Mouse (Mus musculus) spleen, adult 2 months (tissue): ENCODE data around the gene Ttll9. TPM values are rescaled to one million over a fixed set of nuclear protein-coding genes. Genes with fewer than 3 reads are reported as not detected.
A peak's percentile ranks its signal among the peaks of the same experiment; 100 is the strongest.

Experiments used
- DNase-seq, 2 experiments: peaks; one replicate each; pipeline versions ENCODE4 v3.0.0 to v3.0.0-alpha.2; 2012 to 2021; ENCODE audit warnings: low spot score in 2 of 2, low read depth in 1 of 2
- H3K27ac ChIP-seq: fragments of 200-500 bp; 2 replicates; pipeline ENCODE4 v1.5.1; 2012; ENCODE audit warnings: low read length, inconsistent platforms; ENCODE audit not compliant: insufficient read depth
- H3K27me3 ChIP-seq: fragments of 200-500 bp; 2 replicates; pipeline ENCODE4 v1.6.1; 2012; ENCODE audit warnings: mild to moderate bottlenecking, moderate library complexity, low read length, inconsistent platforms; ENCODE audit not compliant: control insufficient read depth, insufficient read depth
- H3K36me3 ChIP-seq: fragments of 200-500 bp; 2 replicates; pipeline ENCODE4 v1.6.1; 2012; ENCODE audit warnings: mild to moderate bottlenecking, low read length, inconsistent platforms; ENCODE audit not compliant: control insufficient read depth, insufficient read depth
- H3K4me1 ChIP-seq: fragments of 200-500 bp; 2 replicates; pipeline ENCODE4 v1.6.1; 2011; ENCODE audit warnings: inconsistent platforms; ENCODE audit not compliant: control insufficient read depth, insufficient read depth, insufficient read length
- H3K4me3 ChIP-seq: fragments of 200-500 bp; 2 replicates; pipeline ENCODE4 v1.5.1; 2011; ENCODE audit warnings: mild to moderate bottlenecking, inconsistent platforms; ENCODE audit not compliant: insufficient read depth, insufficient read length; ENCODE audit errors: extremely low read depth
- CTCF ChIP-seq: fragments of 200-500 bp; IDR thresholded peaks from 2 replicates; pipeline ENCODE4 v1.5.1; 2011; ENCODE audit warnings: mild to moderate bottlenecking, inconsistent platforms; ENCODE audit not compliant: insufficient read depth, insufficient read length, insufficient replicate concordance; ENCODE audit errors: extremely low read depth
- POLR2A ChIP-seq: fragments of 200-500 bp; IDR thresholded peaks from 2 replicates; pipeline ENCODE4 v1.6.1; 2011; ENCODE audit warnings: low read depth, low read length, inconsistent platforms
- WGBS: fragments of 180-500 bp; shearing (Covaris S2); methylation state at CpG from one replicate; pipeline ENCODE4 v1.1.7; 2018; 5-methylcytosine and 5-hydroxymethylcytosine counted together
- polyA plus RNA-seq: library from polyadenylated mRNA; depleted of rRNA; stranded (reverse); fragments of >200 nt; gene quantifications from 2 replicates; pipeline ENCODE4 v1.2.3, GENCODE M21; 2012; rRNA removed

Gene Ttll9
- polyA plus RNA-seq, 1 experiment, result 0.09 TPM

DNA sequence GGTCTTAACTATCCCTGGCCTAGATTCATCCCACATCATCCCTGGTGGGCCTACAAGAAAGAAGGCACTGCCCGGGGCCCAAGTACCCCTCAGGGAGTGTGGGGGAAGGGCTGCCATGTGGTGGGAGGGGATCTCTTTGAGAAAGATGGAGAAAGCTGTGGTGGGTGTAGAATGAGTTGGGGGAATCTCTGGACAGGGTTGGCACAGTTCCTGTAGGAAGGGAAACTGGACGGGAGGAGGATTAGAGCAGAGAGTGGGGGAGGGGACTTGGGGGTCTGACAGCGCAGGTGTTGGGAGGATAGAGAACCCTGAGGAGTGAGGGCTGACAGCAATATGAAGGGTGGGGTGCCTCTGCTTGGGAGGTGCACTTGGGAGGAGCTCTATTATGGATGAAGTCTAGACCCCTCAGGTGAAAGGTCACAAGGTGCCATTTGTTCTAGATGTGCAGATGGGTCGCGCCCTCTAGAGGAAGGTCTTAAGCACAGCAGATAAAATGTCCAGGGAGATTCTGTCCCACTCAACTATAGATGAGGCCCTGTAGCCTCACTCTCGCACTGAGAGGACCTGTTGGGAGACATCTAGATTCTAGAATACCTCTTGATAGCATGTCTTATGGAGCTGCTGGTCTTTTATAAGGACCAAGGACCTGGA lies 93.1 kb downstream of the Ttll9 start:
- H3K36me3 ChIP-seq, result no peaks in the 10 kb centered on the region
- 74% methylated on average over 6 of the region's 6 CpGs for WGBS
- 0 out of 2 replicates have a peak, but pooled peaks cover 5% of the 10 kb centered on the region for H3K4me1 ChIP-seq
- TF ChIP-seq POLR2A, result no peak
- TF ChIP-seq CTCF, result 0 out of 2 replicates have a peak, but pooled peaks have one; percentile 3
- H3K4me3 ChIP-seq, result no peak overlapping the region
- DNase-seq, result no peak
- H3K27me3 ChIP-seq, result no peaks in the 10 kb centered on the region
- no peak overlapping the region for H3K27ac ChIP-seq

Other genes with a start within 250 kb of the Ttll9 start
- gene Id1, start 226.2 kb upstream of the Ttll9 start, polyA plus RNA-seq, result 53.5 and 84.4 TPM in 2 replicates
- gene Cox4i2, start 208.3 kb upstream of the Ttll9 start, polyA plus RNA-seq, result 0.56 and 0.59 TPM in 2 replicates
- 36.2 and 57.4 TPM in 2 replicates for gene Bcl2l1, start 130.8 kb upstream of the Ttll9 start, polyA plus RNA-seq
- gene Tpx2, start 114.5 kb upstream of the Ttll9 start, polyA plus RNA-seq, result 2.0 and 2.2 TPM in 2 replicates
- 0.23 and 0.34 TPM in 2 replicates for gene Mylk2, start 51.1 kb upstream of the Ttll9 start, polyA plus RNA-seq
- gene Foxs1, start 29.3 kb upstream of the Ttll9 start, polyA plus RNA-seq, result 12.6 and 20.1 TPM in 2 replicates
- 0.21 and 0.48 TPM in 2 replicates for gene Dusp15, start 10.8 kb upstream of the Ttll9 start, polyA plus RNA-seq
- gene Pdrg1, start 52.9 kb downstream of the Ttll9 start, polyA plus RNA-seq, result 38.8 TPM in 2 replicates
- not detected in 2 replicates for gene Xkr7, start 69.4 kb downstream of the Ttll9 start, polyA plus RNA-seq
- gene Ccm2l, start 103.5 kb downstream of the Ttll9 start, polyA plus RNA-seq, result 17.5 and 19.2 TPM in 2 replicates
- 78.9 and 92.2 TPM in 2 replicates for gene Hck, start 146.0 kb downstream of the Ttll9 start, polyA plus RNA-seq
- 21.8 and 22.0 TPM in 2 replicates for gene Tm9sf4, start 198.8 kb downstream of the Ttll9 start, polyA plus RNA-seq